Mouse (Mus musculus) T-helper 2 cell (primary cell): ENCODE results near the gene Atg2b.

ENCODE experiments used
- in situ Hi-C: fragments of 300-600 bp; cut with MboI, MseI; formaldehyde crosslinking; loops from one replicate; pipeline ENCODE4 v1.15.1; 2025; ENCODE audit warnings: high pct_unique_total_duplicates

Gene Atg2b

GRCm38 (mm10) chr12:105599098-105599497, 85.9 kb downstream of the Atg2b start:
- in situ Hi-C loops, result no loop called here

- in situ Hi-C loops, result no loop called here
Measured at GRCm38 (mm10) chr12:105598503-105598902, 86.5 kb downstream of the Atg2b start.

- in situ Hi-C loops, result no loop called here
Measured at GRCm38 (mm10) chr12:105597135-105597534, 87.9 kb downstream of the Atg2b start.

GRCm38 (mm10) chr12:105593471-105593870, 91.5 kb downstream of the Atg2b start:
- in situ Hi-C loops, result no loop called here

GRCm38 (mm10) chr12:105592361-105592761, 92.7 kb downstream of the Atg2b start:
- in situ Hi-C loops, result no loop called here

- in situ Hi-C loops, result no loop called here
Measured at GRCm38 (mm10) chr12:105590786-105591185, 94.2 kb downstream of the Atg2b start.

GRCm38 (mm10) chr12:105587526-105587925, 97.5 kb downstream of the Atg2b start:
- in situ Hi-C loops, result loop anchor here (5.0 kb wide), 1 partner anchor 90 kb away; no protein-coding TSS in a partner anchor

- in situ Hi-C loops, result loop anchor here (5.0 kb wide), 1 partner anchor 88 kb away; no protein-coding TSS in a partner anchor
Measured at GRCm38 (mm10) chr12:105584851-105585250, 100.2 kb downstream of the Atg2b start.

GRCm38 (mm10) chr12:105583484-105583883, 101.5 kb downstream of the Atg2b start:
- in situ Hi-C loops, result no loop called here

- in situ Hi-C loops, result no loop called here
Measured at GRCm38 (mm10) chr12:105582486-105582885, 102.5 kb downstream of the Atg2b start.

GRCm38 (mm10) chr12:105580490-105580889, 104.5 kb downstream of the Atg2b start:
- in situ Hi-C loops, result no loop called here

- in situ Hi-C loops, result no loop called here
Measured at GRCm38 (mm10) chr12:105574356-105574755, 110.7 kb downstream of the Atg2b start.

GRCm38 (mm10) chr12:105572622-105573021, 112.4 kb downstream of the Atg2b start:
- in situ Hi-C loops, result no loop called here

GRCm38 (mm10) chr12:105571867-105572266, 113.1 kb downstream of the Atg2b start:
- in situ Hi-C loops, result no loop called here
